7 mouse cellular contexts compared by ENCODE assay signal in the genomic region with DNA sequence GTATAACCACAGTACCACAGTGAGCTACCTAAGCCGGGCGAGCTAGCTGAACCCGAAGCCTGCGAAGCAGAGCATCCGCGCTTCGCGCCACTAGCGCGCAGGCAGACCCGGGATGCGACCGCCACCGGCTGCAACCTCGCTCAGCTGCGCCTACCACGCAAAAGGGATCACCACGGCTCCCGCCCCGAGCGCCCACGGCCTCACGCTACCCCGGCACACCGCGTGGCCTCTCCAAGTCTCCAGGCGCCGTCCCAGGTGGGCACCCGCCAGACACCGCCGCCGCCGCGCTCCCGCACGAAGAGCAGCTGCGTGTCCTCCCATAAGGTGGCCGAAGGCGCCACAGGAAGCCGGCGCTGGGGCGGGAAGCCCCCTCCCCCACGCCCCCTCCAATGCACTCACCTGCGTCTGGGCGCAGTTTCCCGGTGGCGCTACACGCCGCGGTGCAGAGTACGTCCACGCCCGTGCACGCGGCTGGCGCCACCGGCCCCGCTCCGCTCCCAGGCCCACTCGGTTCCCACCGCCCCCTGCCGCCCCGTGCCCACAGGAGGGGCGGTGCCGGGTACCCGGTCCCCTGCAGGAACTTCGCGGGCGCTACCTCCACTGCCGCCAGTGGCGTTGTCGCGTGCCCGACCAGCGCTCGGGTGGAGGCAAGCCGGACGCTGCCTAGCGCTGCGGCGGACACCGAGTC. TPM values are rescaled to one million over a fixed set of nuclear protein-coding genes. Genes with fewer than 3 reads are reported as not detected.
DNase-seq lines count a peak whose midpoint lies in the region; ATAC-seq and TF ChIP-seq lines count a peak whose summit lies in the region.

No protein-coding gene starts in this region.

- H3K9ac ChIP-seq in lung, embryonic 16.5 days (ENCODE audit: low read length) = peak overlapping the region; percentile 56
- peak overlapping the region; percentile 43 for H3K9ac ChIP-seq in limb, embryonic 14.5 days (ENCODE audit: low read depth, low read length, severe bottlenecking)

- no peak overlapping the region for H3K27ac ChIP-seq in lung, embryonic 16.5 days (ENCODE audit: low read length)
- no peak overlapping the region for H3K27ac ChIP-seq in limb, embryonic 14.5 days (replicated peaks; ENCODE audit: low read depth, low read length)

- 1% methylated on average over 77 of the region's 82 CpGs for WGBS in lung, embryonic 16.5 days
- WGBS in limb, embryonic 14.5 days = 3% methylated on average over 65 of the region's 82 CpGs

- no peaks in the 10 kb centered on the region for H3K9me3 ChIP-seq in lung, embryonic 16.5 days (ENCODE audit: control insufficient read depth, low read length)
- no peaks in the 10 kb centered on the region for H3K9me3 ChIP-seq in limb, embryonic 14.5 days (ENCODE audit: control insufficient read depth, low read length)

- peak overlapping the region; percentile 100 for H3K4me2 ChIP-seq in lung, embryonic 16.5 days (ENCODE audit: low read depth, low read length)
- peak overlapping the region; percentile 100 for H3K4me2 ChIP-seq in limb, embryonic 14.5 days (replicated peaks; ENCODE audit: low read depth, low read length, severe bottlenecking)

- H3K4me1 ChIP-seq in lung, embryonic 16.5 days (replicated peaks; ENCODE audit: control insufficient read depth, insufficient read depth, low read length) = peaks cover 29% of the 10 kb centered on the region
- H3K4me1 ChIP-seq in limb, embryonic 14.5 days (ENCODE audit: control insufficient read depth, insufficient read depth, low read length) = peaks cover 13% of the 10 kb centered on the region; the same call in 1 of the 2 replicates

- H3K27me3 ChIP-seq in lung, embryonic 16.5 days (ENCODE audit: control insufficient read depth, insufficient read depth, low read depth, low read length) = peaks cover 49% of the 10 kb centered on the region
- peaks cover 64% of the 10 kb centered on the region for H3K27me3 ChIP-seq in limb, embryonic 14.5 days (ENCODE audit: control insufficient read depth, insufficient read depth, low read length)

- ATAC-seq in lung, embryonic 16.5 days (ENCODE audit: low read depth) = peak; percentile 40
- ATAC-seq in granulocyte monocyte progenitor cell, adult 5-6 weeks (replicated peaks; ENCODE audit: poor library complexity, severe bottlenecking) = 0 out of 2 replicates have a peak, but pooled peaks have one; percentile 6
- ATAC-seq in limb, embryonic 14.5 days (ENCODE audit: low FRiP score, low read depth) = no peak

- no peaks in the 10 kb centered on the region for H3K36me3 ChIP-seq in lung, embryonic 16.5 days (ENCODE audit: control insufficient read depth, insufficient read depth, low read length)
- H3K36me3 ChIP-seq in limb, embryonic 14.5 days (ENCODE audit: control insufficient read depth, insufficient read depth, low read length) = no peaks in the 10 kb centered on the region

- H3K4me3 ChIP-seq in lung, embryonic 16.5 days (ENCODE audit: low read length) = peak overlapping the region; percentile 63
- peak overlapping the region; percentile 58 for H3K4me3 ChIP-seq in limb, embryonic 14.5 days (replicated peaks; ENCODE audit: low read length)

- no peak for TF ChIP-seq POLR2A in limb, embryonic 14.5 days (IDR thresholded peaks at IDR 0.05; ENCODE audit: borderline replicate concordance, extremely low read depth, insufficient read depth, insufficient read length)

- DNase-seq in lung, postnatal 10 days = no peak
- DNase-seq in cerebellum, postnatal 36 days = peak; percentile 39 to 54
- DNase-seq in limb, embryonic 14.5 days (ENCODE audit: low spot score) = no peak
- DNase-seq in right cerebral cortex, postnatal 14 days = peak; percentile 62
- no peak for DNase-seq in T-cell, adult 2 months (ENCODE audit: low spot score)

RNA-seq across cellular contexts. Expression of gene Elavl2, which starts 29.3 kb away (rescaled TPM):
- polyA plus RNA-seq in lung, embryonic 16.5 days (2015; fragmentation: Nextera tagmentation; extraction: Ambion mirVana) = 3.1 and 3.2 TPM in 2 replicates
- not detected in 2 replicates for total RNA-seq in granulocyte monocyte progenitor cell, adult 5-6 weeks (2014; fragmentation: Nextera tagmentation)
- total RNA-seq in granulocyte monocyte progenitor cell, adult 5-6 weeks (2017) = not detected in 2 replicates
- polyA plus RNA-seq in limb, embryonic 14.5 days (2012; rRNA removed) = 1.6 and 1.7 TPM in 2 replicates
- 2.0 and 2.3 TPM in 2 replicates for polyA plus RNA-seq in limb, embryonic 14.5 days (2014; fragmentation: Nextera tagmentation; extraction: Ambion mirVana)

Comparison
In these comparisons a context has a peak if more than half of its experiments do, and no peak if none do; other contexts are left out.
1. DNase-seq: peak in cerebellum, postnatal 36 days (2 of 2) and right cerebral cortex, postnatal 14 days (single experiment); none in lung, postnatal 10 days (single experiment), limb, embryonic 14.5 days (single experiment) and T-cell, adult 2 months (single experiment).